Mouse (Mus musculus): ENCODE measurements around the gene Hist1h3i. TPM values are rescaled to one million over a fixed set of nuclear protein-coding genes. Genes with fewer than 3 reads are reported as not detected.

The Hist1h3i gene
- total RNA-seq, 2 experiments from 2014 or later: 296 to 332 TPM

DNA sequence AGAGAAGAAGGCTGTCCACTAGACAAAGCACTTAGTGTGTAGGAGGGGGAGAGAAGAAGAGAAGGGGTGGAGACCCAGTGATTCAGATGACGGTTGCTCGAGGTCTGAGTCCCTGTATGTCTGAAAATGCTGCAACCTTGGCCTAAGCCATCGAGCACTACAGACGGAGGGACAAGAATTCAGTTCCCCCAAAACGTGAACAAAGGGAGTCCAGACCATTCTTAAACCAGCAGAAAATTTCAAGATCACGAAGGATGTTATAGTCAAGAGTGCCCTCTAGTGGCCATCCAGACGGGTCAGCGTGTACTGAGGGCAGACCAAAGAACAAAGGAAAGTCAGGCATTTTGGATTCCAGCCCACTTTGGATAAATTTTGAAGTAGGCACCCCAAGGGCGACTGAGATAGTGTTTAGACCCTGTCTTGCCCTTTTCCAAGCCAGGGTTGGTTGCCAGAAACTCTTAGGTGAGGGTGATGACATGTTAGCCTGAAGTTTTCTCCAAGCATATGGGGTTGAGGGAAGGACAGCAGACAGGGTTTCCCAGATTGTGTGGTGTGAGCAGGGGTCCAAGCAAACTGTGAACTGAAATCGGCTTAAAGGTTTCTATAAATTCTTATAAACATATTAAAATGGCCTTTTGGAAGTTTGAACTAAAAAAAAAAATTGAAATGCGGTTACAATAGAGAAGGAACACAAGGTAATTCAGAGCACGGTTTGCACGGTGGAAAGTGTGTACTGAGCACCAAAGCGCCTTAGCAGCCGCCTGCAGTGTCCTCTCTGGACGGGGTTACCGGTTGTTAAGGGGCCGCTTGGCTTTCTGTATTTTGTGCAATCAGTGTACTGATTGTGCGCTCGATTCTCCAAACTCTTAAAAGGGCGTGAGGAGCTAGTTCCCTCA is 48.9 kb downstream of the Hist1h3i start:
- peak; percentile 85 for DNase-seq

DNA sequence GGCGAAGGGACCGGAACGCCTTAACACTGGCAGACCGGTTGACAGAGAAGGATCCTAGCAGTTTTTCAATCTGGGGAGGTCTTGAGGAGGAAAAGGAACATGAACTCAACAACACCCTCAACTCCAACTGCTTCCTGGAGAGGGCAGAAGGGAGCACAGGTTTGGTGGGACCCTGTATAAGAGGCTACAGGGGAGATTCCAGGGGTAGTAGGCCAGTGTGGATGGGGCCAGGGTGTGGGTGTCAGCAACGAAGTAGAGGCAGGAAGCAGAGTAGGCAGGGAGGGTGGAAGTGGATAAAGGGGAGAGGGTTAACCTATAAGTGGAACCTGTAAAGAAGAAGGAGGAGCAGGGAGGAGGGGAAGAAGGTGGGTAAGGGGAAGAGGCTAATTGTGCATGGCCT is 49.7 kb downstream of the Hist1h3i start:
- no peak for DNase-seq

Small RNA genes lying within 50 kb of the gene (microRNA-seq; reads per million reads assigned to microRNA genes)
- gene Gm19658 (not detected), gene Gm44346 (not detected), gene Gm44454 (not detected), gene Gm44466 (not detected)

Other genes with a start within 250 kb of the Hist1h3i start
- gene Olfr1366, start 240.6 kb downstream of the Hist1h3i start, total RNA-seq (2021): not detected
- gene Olfr1535, start 223.5 kb downstream of the Hist1h3i start, total RNA-seq (2021): not detected
- not detected for gene Olfr1364, start 201.6 kb downstream of the Hist1h3i start, total RNA-seq (2021)
- gene Olfr1362, start 169.3 kb downstream of the Hist1h3i start, total RNA-seq (2021): not detected
- not detected for gene Olfr11, start 140.9 kb downstream of the Hist1h3i start, total RNA-seq (2021)
- gene Olfr1361, start 120.0 kb downstream of the Hist1h3i start, total RNA-seq (2021): not detected
- not detected for gene Olfr1360, start 106.0 kb downstream of the Hist1h3i start, total RNA-seq (2021)
- gene Olfr1359, start 85.3 kb downstream of the Hist1h3i start, total RNA-seq (2021): not detected
- gene Hist1h2bl, start 67.2 kb downstream of the Hist1h3i start, total RNA-seq (2021): 100 to 1,000 TPM; 284 to 352 TPM
- gene Hist1h2ai, start 66.9 kb downstream of the Hist1h3i start, total RNA-seq (2021): 100 to 1,000 TPM; 304 to 363 TPM
- 100 to 1,000 TPM; 397 to 474 TPM for gene Hist1h3h, start 65.7 kb downstream of the Hist1h3i start, total RNA-seq (2021)
- gene Hist1h2bm, start 61.3 kb downstream of the Hist1h3i start, total RNA-seq (2021): 100 to 1,000 TPM in 1 of 2 experiments, 10 to 100 TPM in 1; 83.1 to 103 TPM
- gene Hist1h4j, start 48.3 kb downstream of the Hist1h3i start, total RNA-seq (2021): 10 to 100 TPM; 63.1 to 70.2 TPM
- 100 to 1,000 TPM; 688 to 818 TPM for gene Hist1h4k, start 32.9 kb downstream of the Hist1h3i start, total RNA-seq (2021)
- 100 to 1,000 TPM; 111 to 143 TPM for gene Hist1h2ak, start 29.5 kb downstream of the Hist1h3i start, total RNA-seq (2021)
- 100 to 1,000 TPM; 174 to 201 TPM for gene Hist1h2bn, start 29.2 kb downstream of the Hist1h3i start, total RNA-seq (2021)
- 100 to 1,000 TPM; 179 to 219 TPM for gene Hist1h1b, start 2.7 kb downstream of the Hist1h3i start, total RNA-seq (2021)
- 10 to 100 TPM; 69.2 to 73.2 TPM for gene Hist1h2an, start 3.8 kb upstream of the Hist1h3i start, total RNA-seq (2021)
- gene Hist1h2bp, start 4.1 kb upstream of the Hist1h3i start, total RNA-seq (2021): 100 to 1,000 TPM; 111 to 134 TPM
- gene Hist1h2bq, start 26.8 kb upstream of the Hist1h3i start, total RNA-seq (2021): 100 to 1,000 TPM; 207 to 275 TPM
- gene Hist1h2ao, start 27.1 kb upstream of the Hist1h3i start, total RNA-seq (2021): not detected
- 100 to 1,000 TPM; 590 to 593 TPM for gene Hist1h4m, start 28.4 kb upstream of the Hist1h3i start, total RNA-seq (2021)
- gene Hist1h4n, start 48.8 kb upstream of the Hist1h3i start, total RNA-seq (2021): 100 to 1,000 TPM in 1 of 2 experiments, 10 to 100 TPM in 1; 81.5 to 146 TPM
- gene Hist1h2ap, start 50.1 kb upstream of the Hist1h3i start, total RNA-seq (2021): 100 to 1,000 TPM; 430 to 536 TPM
- 100 to 1,000 TPM; 207 to 269 TPM for gene Hist1h2br, start 50.4 kb upstream of the Hist1h3i start, total RNA-seq (2021)
- 1 to 10 TPM; 2.0 to 2.4 TPM for gene Zfp184, start 161.7 kb upstream of the Hist1h3i start, total RNA-seq (2021)
- not detected for gene Pom121l2, start 197.8 kb upstream of the Hist1h3i start, total RNA-seq (2021)
- not detected for gene Prss16, start 226.4 kb upstream of the Hist1h3i start, total RNA-seq (2021)